Mouse (Mus musculus) B cell, adult 2 months (primary cell): ENCODE measurements around the gene D11Wsu47e.

Source experiments
- DNase-seq, 2 experiments: peaks; one replicate each; pipeline ENCODE4 v3.0.0; 2022

The D11Wsu47e gene

GRCm38 (mm10) chr11:113683957-113684706, at the start of gene D11Wsu47e, which contains the start of gene Fam104a:
Gene D11Wsu47e (plus strand): TSS chr11:113684412.
Gene Fam104a (minus strand): TSS chr11:113684155.
- peak; percentile 95 for DNase-seq

GRCm38 (mm10) chr11:113634699-113635121, 49.5 kb upstream of the D11Wsu47e start:
- no peak for DNase-seq

GRCm38 (mm10) chr11:113638680-113639079, 45.5 kb upstream of the D11Wsu47e start:
- DNase-seq, result no peak

GRCm38 (mm10) chr11:113645181-113645580, 39.0 kb upstream of the D11Wsu47e start:
- DNase-seq, result no peak

GRCm38 (mm10) chr11:113648152-113648551, 36.1 kb upstream of the D11Wsu47e start:
- DNase-seq, result peak; percentile 91 to 92

GRCm38 (mm10) chr11:113648690-113649352, 35.4 kb upstream of the D11Wsu47e start, which contains the start of gene Cog1:
Gene Cog1 (plus strand): TSS chr11:113649169.
- no peak for DNase-seq

GRCm38 (mm10) chr11:113649353-113650210, 34.6 kb upstream of the D11Wsu47e start, which contains the start of gene Slc39a11:
Gene Slc39a11 (minus strand): TSS chr11:113650079.
- DNase-seq, result peak; percentile 76 to 81

GRCm38 (mm10) chr11:113651206-113651906, 32.9 kb upstream of the D11Wsu47e start:
- peak; percentile 15 to 34 for DNase-seq

- peak; percentile 40 to 41 for DNase-seq
Measured at GRCm38 (mm10) chr11:113651907-113652273, 32.3 kb upstream of the D11Wsu47e start.

GRCm38 (mm10) chr11:113652516-113652915, 31.7 kb upstream of the D11Wsu47e start:
- no peak for DNase-seq

- DNase-seq, result no peak
Measured at GRCm38 (mm10) chr11:113654105-113654504, 30.1 kb upstream of the D11Wsu47e start.

GRCm38 (mm10) chr11:113654561-113655270, 29.5 kb upstream of the D11Wsu47e start:
- DNase-seq, result no peak

GRCm38 (mm10) chr11:113656511-113656932, 27.7 kb upstream of the D11Wsu47e start:
- DNase-seq, result no peak

GRCm38 (mm10) chr11:113657221-113657620, 27.0 kb upstream of the D11Wsu47e start:
- DNase-seq, result no peak

- DNase-seq, result no peak
Measured at GRCm38 (mm10) chr11:113658319-113658718, 25.9 kb upstream of the D11Wsu47e start.

- DNase-seq, result no peak
Measured at GRCm38 (mm10) chr11:113658763-113659162, 25.4 kb upstream of the D11Wsu47e start.

- DNase-seq, result peak; percentile 16 to 28
Measured at GRCm38 (mm10) chr11:113660213-113660612, 24.0 kb upstream of the D11Wsu47e start.

- DNase-seq, result no peak
Measured at GRCm38 (mm10) chr11:113660940-113661339, 23.3 kb upstream of the D11Wsu47e start.

- no peak for DNase-seq
Measured at GRCm38 (mm10) chr11:113661835-113662351, 22.3 kb upstream of the D11Wsu47e start.

GRCm38 (mm10) chr11:113664279-113664678, 19.9 kb upstream of the D11Wsu47e start:
- no peak for DNase-seq

- DNase-seq, result no peak
Measured at GRCm38 (mm10) chr11:113666205-113666604, 18.0 kb upstream of the D11Wsu47e start.
